Mouse (Mus musculus): ENCODE data around the gene Aunip. TPM values are rescaled to one million over a fixed set of nuclear protein-coding genes. Genes with fewer than 3 reads are reported as not detected.
A peak's percentile ranks its signal among the peaks of the same experiment; 100 is the strongest.

The Aunip gene
- polyA plus RNA-seq, 1 experiment from 2014 or later, result 2.9 TPM

DNA sequence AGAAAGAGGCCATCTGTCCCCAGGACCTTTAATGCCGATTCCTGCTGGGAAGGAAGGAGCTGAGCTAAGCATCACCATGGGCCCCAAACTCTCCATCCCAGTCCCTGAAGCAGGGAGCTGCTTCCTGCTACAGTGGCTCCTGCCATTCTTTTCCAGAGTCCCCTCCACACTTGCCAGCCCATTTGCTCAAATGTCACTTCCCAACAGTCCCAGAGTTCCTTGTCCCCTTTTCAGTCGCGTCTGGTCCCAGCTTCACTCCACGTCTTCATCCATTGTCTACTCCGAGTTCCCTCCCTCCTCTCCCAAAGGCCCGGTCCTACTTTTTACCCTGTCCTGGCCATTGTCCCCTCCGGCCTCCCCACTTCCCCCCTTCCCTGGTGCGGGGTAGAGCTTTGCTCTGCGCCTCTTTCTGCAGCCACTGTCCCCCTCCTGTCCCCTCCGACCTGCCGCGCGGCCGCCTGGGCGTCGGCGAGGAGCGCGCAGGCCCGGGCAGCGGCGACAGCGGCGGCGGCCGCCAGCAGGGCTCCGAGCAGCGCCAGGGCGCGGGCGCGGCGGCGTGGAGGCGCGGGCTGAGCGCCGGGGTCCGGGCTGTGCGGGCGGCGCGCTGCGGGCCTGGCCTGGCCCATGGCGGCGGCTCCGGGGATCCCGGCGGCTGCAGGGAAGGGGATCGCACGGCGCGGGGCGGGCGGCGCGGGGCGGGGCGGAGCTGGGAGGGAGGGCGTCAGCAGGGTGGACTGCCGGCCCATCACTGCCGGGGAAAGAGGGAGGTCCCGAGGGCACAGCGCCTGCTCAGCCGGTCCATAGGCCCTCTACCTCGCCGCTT is 40.9 kb downstream of the Aunip start, which contains the start of gene Selenon:
Selenon (minus strand) TSS at position 673 of the 823 bp plus-strand sequence.
- H3K27ac ChIP-seq (ENCODE audit: low read depth, low read length), result peak within 1 kb of the TSS; percentile 82
- H3K4me1 ChIP-seq (ENCODE audit: control insufficient read depth, insufficient read depth, low read depth, low read length), result peaks cover 18% of the 10 kb centered on the region
- H3K4me2 ChIP-seq (ENCODE audit: low read length), result peak within 1 kb of the TSS; percentile 79
- peaks cover 8% of the 10 kb centered on the region; the same call in 1 of the 2 replicates for H3K36me3 ChIP-seq (ENCODE audit: control insufficient read depth, insufficient read depth, low read length)
- H3K4me3 ChIP-seq (ENCODE audit: low read length), result peak within 1 kb of the TSS; percentile 75
- peak within 1 kb of the TSS; percentile 99 for H3K9ac ChIP-seq (ENCODE audit: low read depth, low read length)
- no peaks in the 10 kb centered on the region for H3K27me3 ChIP-seq (replicated peaks; ENCODE audit: control insufficient read depth, insufficient read depth, low read length)
- under 1% methylated on average over 53 of the region's 67 CpGs for WGBS
- ATAC-seq, result peak; percentile 79
- H3K9me3 ChIP-seq (ENCODE audit: control insufficient read depth, low read length), result peaks cover 5% of the 10 kb centered on the region

DNA sequence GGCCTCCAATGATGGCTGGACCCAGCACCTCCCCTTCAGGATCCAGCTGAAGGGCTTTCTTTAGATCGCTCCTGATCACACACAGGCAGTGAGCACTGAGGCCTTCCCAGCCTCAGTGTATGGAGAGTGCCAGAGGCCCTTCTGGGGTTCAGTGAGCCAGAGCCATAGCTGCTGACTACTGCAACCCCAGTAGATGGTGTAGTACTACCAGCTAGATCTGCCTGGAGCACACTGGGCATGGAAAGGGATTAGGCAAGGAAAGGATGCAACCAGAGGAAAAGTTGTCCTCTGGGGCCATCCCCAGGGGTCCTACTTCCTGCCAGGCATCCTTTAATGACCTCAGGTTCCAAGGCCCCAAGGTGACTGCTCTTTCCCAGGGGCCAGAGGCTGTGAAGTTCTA is 42.8 kb downstream of the Aunip start:
- 0 out of 2 replicates have a peak, but pooled peaks have one; percentile 28 for ATAC-seq
- WGBS, result 70% methylated on average over 1 of the region's 1 CpGs
- peaks cover 8% of the 10 kb centered on the region; the same call in 1 of the 2 replicates for H3K36me3 ChIP-seq (ENCODE audit: control insufficient read depth, insufficient read depth, low read length)
- H3K4me1 ChIP-seq (ENCODE audit: control insufficient read depth, insufficient read depth, low read depth, low read length), result peaks cover 25% of the 10 kb centered on the region
- H3K27ac ChIP-seq (ENCODE audit: low read depth, low read length), result no peak overlapping the region
- no peak overlapping the region for H3K9ac ChIP-seq (ENCODE audit: low read depth, low read length)
- no peak overlapping the region for H3K4me2 ChIP-seq (ENCODE audit: low read length)
- no peak overlapping the region for H3K4me3 ChIP-seq (ENCODE audit: low read length)
- H3K27me3 ChIP-seq (replicated peaks; ENCODE audit: control insufficient read depth, insufficient read depth, low read length), result no peaks in the 10 kb centered on the region
- H3K9me3 ChIP-seq (ENCODE audit: control insufficient read depth, low read length), result peaks cover 5% of the 10 kb centered on the region

DNA sequence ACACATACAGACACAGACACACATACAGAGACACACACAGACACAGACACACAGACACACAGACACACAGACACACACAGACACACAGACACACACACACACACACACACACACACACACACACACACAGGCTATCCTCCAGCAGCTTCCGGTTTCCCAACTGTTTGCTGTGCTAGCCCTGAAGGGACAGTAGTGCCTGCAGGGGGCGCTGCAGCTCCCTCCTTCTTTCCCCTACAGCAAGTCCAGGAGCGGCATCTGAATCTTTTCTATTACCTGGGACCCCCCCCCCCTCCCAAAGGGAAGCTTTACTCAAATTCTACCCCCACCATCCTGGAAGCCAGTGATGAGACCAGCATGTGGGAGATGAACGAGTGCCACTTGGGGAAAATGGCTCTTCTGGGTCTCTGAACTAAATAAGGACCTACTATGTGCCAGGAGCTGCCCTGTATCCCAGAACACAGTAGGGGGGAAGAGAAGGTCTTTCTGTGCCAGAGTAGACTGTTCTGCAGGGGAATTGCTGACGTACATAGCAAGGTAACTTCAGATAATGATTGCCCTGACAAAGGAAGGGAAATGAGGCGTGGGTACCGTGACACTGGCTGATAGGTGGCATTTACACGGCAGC is 45.3 kb downstream of the Aunip start:
- Histone ChIP-seq H3K4me2 (ENCODE audit: low read length) (no peak overlapping the region), H3K36me3 (ENCODE audit: control insufficient read depth, insufficient read depth, low read length) (no peaks in the 10 kb centered on the region), H3K4me3 (ENCODE audit: low read length) (no peak overlapping the region), H3K4me1 (ENCODE audit: control insufficient read depth, insufficient read depth, low read depth, low read length) (peaks cover 23% of the 10 kb centered on the region), H3K27ac (ENCODE audit: low read depth, low read length) (no peak overlapping the region), H3K9ac (ENCODE audit: low read depth, low read length) (no peak overlapping the region), H3K27me3 (replicated peaks; ENCODE audit: control insufficient read depth, insufficient read depth, low read length) (no peaks in the 10 kb centered on the region), H3K9me3 (ENCODE audit: control insufficient read depth, low read length) (no peaks in the 10 kb centered on the region)
- ATAC-seq, result no peak
- 61% methylated on average over 8 of the region's 8 CpGs for WGBS

DNA sequence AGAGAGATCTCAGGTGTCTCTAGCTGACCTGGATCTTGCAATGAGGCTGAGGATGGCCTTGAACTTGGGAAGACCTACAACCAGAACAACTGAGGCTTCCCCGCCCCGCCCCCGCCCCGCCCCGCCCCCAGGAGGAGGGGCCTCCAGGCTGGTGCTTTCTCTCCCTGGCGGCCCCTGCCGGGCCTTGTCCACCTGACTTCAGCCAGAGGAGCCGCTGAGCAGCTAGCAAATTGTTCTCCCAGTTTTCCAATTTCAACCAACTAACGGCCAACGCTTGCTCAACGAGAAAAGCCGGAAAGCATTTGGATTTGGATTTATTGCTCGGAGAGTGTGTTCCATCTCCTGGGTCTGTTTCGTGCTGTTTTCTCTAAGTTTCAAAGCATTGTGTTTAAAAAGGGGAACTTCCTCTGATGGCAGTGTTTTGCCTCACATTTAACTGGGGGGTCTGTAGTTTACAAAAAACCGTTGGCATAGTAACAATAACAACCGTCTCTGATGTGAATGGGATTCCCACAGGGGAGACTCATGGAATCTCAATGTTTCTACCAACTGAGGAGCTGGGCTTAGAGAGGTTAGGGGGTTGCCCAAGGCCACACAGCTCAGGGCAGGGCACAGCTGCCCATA is 46.9 kb downstream of the Aunip start:
- WGBS, result 6% methylated on average over 16 of the region's 16 CpGs
- Histone ChIP-seq H3K4me2 (ENCODE audit: low read length) (0 out of 2 replicates have a peak overlapping the region, but pooled peaks have one; percentile 7), H3K4me1 (ENCODE audit: control insufficient read depth, insufficient read depth, low read depth, low read length) (peaks cover 14% of the 10 kb centered on the region), H3K36me3 (ENCODE audit: control insufficient read depth, insufficient read depth, low read length) (no peaks in the 10 kb centered on the region), H3K27me3 (replicated peaks; ENCODE audit: control insufficient read depth, insufficient read depth, low read length) (no peaks in the 10 kb centered on the region), H3K9me3 (ENCODE audit: control insufficient read depth, low read length) (no peaks in the 10 kb centered on the region), H3K9ac (ENCODE audit: low read depth, low read length) (no peak overlapping the region; the same call in 1 of the 2 replicates), H3K4me3 (ENCODE audit: low read length) (no peak overlapping the region), H3K27ac (ENCODE audit: low read depth, low read length) (peak overlapping the region; percentile 29; the same call in 1 of the 2 replicates)
- no peak for ATAC-seq

DNA sequence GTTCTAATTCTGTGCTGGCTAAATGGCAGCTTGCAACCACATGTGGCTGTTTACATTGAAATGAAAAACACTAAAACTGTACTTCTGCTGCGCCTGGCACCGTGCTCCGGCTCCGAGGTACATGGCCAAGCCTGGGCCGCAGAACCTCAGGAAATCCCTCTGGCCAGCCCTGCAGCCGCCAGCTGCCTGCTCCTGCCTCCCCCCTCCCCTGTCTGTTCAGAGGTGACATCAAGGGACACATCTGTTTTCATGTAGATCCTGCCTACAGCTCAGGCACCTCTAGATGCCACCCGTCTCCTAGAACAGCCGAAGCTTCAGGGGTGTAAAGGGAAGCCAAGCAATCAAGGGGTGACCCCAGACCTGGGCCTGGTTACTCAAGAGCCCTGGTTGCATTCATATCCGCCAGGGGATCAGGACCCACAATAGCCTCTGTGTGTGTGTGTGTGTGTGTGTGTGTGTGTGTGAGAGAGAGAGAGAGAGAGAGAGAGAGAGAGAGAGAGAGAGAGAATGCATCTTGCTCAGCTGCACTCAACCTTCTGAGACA is 47.8 kb downstream of the Aunip start:
- Histone ChIP-seq H3K27ac (ENCODE audit: low read depth, low read length) (no peak overlapping the region), H3K4me1 (ENCODE audit: control insufficient read depth, insufficient read depth, low read depth, low read length) (peaks cover 14% of the 10 kb centered on the region), H3K4me3 (ENCODE audit: low read length) (no peak overlapping the region), H3K4me2 (ENCODE audit: low read length) (no peak overlapping the region), H3K27me3 (replicated peaks; ENCODE audit: control insufficient read depth, insufficient read depth, low read length) (no peaks in the 10 kb centered on the region), H3K9me3 (ENCODE audit: control insufficient read depth, low read length) (no peaks in the 10 kb centered on the region), H3K36me3 (ENCODE audit: control insufficient read depth, insufficient read depth, low read length) (peaks cover 3% of the 10 kb centered on the region; the same call in 1 of the 2 replicates), H3K9ac (ENCODE audit: low read depth, low read length) (no peak overlapping the region)
- ATAC-seq, result no peak
- WGBS, result 52% methylated on average over 9 of the region's 9 CpGs

DNA sequence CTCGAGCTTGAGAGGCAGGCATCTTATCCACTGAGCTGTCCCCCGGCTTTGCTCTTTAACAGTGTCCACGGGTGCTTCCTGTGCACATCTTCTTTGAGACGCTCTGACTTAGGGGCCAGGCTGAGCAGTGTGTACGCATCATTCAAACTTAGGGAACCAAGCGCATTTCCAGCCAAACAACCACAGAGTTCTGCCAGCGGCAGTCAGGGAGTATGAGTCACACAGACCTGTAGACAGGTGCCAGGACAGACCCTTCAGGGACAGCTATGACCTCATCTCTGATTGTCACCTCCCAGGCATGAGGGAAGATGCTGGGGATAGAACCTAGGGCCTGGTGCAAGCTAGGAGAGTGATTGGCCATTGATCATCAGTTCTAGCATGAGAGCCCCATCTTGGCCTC is 48.4 kb downstream of the Aunip start:
- H3K4me2 ChIP-seq (ENCODE audit: low read length), result no peak overlapping the region

DNA sequence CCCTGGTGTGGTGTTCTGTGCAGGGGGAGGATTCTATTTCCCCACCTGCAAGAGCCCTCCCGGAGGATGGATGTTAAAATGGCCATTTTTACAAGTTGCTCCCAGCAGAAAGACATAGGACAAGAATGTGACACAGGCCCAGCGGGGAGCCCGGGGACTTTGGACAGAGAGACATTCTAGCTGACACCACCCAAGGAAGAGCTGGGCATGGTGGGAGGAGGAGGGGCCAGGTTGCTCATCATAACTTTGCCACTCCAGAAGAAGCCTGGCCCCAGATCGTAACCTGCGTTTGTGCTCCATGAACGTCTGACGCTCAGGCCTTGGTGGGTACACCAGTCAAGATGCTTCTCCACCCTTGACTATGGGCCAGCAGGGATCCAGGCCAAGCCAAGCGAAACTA is 49.9 kb downstream of the Aunip start:
- no peak overlapping the region for H3K27ac ChIP-seq (ENCODE audit: low read depth, low read length)
- ATAC-seq, result no peak
- H3K9ac ChIP-seq (ENCODE audit: low read depth, low read length), result no peak overlapping the region
- H3K4me1 ChIP-seq (ENCODE audit: control insufficient read depth, insufficient read depth, low read depth, low read length), result peaks cover 14% of the 10 kb centered on the region
- no peaks in the 10 kb centered on the region for H3K9me3 ChIP-seq (ENCODE audit: control insufficient read depth, low read length)
- H3K4me3 ChIP-seq (ENCODE audit: low read length), result no peak overlapping the region
- H3K36me3 ChIP-seq (ENCODE audit: control insufficient read depth, insufficient read depth, low read length), result peaks cover 9% of the 10 kb centered on the region
- H3K27me3 ChIP-seq (replicated peaks; ENCODE audit: control insufficient read depth, insufficient read depth, low read length), result no peaks in the 10 kb centered on the region
- no peak overlapping the region for H3K4me2 ChIP-seq (ENCODE audit: low read length)
- WGBS, result 92% methylated on average over 8 of the region's 8 CpGs

More for the DNA sequence above, 48.4 kb downstream of the Aunip start:
- Histone ChIP-seq H3K4me3 (ENCODE audit: low read length) (no peak overlapping the region), H3K9me3 (ENCODE audit: control insufficient read depth, low read length) (no peaks in the 10 kb centered on the region), H3K9ac (ENCODE audit: low read depth, low read length) (no peak overlapping the region), H3K27ac (ENCODE audit: low read depth, low read length) (no peak overlapping the region), H3K4me1 (ENCODE audit: control insufficient read depth, insufficient read depth, low read depth, low read length) (peaks cover 14% of the 10 kb centered on the region), H3K36me3 (ENCODE audit: control insufficient read depth, insufficient read depth, low read length) (peaks cover 4% of the 10 kb centered on the region), H3K27me3 (replicated peaks; ENCODE audit: control insufficient read depth, insufficient read depth, low read length) (no peaks in the 10 kb centered on the region)
- WGBS, result 86% methylated on average over 7 of the region's 7 CpGs
- ATAC-seq, result no peak

DNA sequence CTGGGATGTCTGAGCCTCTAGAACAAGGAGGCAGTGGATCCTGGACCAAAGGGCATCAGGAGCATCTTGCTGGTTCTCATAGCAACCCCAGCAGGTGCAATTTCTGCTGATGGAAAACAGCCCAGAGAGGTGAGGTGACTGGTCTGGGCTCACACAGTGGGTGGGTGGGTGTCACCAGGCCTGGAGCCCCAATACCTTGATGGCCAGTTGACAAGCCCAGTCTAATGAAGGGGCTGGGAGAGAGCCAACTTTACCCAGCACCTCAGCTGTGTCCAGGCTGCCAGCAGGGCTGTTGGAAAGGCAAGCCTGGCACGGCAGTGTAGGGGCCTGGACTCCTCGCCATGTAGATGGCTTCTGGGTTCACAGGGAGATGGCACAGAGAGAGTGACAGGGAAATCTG is 51.2 kb downstream of the Aunip start:
- Histone ChIP-seq H3K4me3 (ENCODE audit: low read length) (no peak overlapping the region), H3K9me3 (ENCODE audit: control insufficient read depth, low read length) (no peaks in the 10 kb centered on the region), H3K4me2 (ENCODE audit: low read length) (no peak overlapping the region), H3K9ac (ENCODE audit: low read depth, low read length) (no peak overlapping the region), H3K27me3 (replicated peaks; ENCODE audit: control insufficient read depth, insufficient read depth, low read length) (no peaks in the 10 kb centered on the region), H3K4me1 (ENCODE audit: control insufficient read depth, insufficient read depth, low read depth, low read length) (peaks cover 13% of the 10 kb centered on the region), H3K36me3 (ENCODE audit: control insufficient read depth, insufficient read depth, low read length) (peaks cover 9% of the 10 kb centered on the region), H3K27ac (ENCODE audit: low read depth, low read length) (no peak overlapping the region)
- WGBS, result 69% methylated on average over 2 of the region's 2 CpGs
- ATAC-seq, result no peak
